Mouse (Mus musculus) heart, embryonic 13.5 days (tissue): ENCODE measurements around the gene AC134908.4. TPM values are rescaled to one million over a fixed set of nuclear protein-coding genes. Genes with fewer than 3 reads are reported as not detected.

Experiments used
- ATAC-seq: fragments of 200-750 bp; cut with Nextera tagmentation; 2 replicates; pipeline ENCODE4 v1.8.0; 2017; ENCODE audit warnings: moderate TSS enrichment; ENCODE audit not compliant: insufficient number of reproducible peaks, low FRiP score, low TSS enrichment; ENCODE audit errors: extremely low read depth
- H3K27ac ChIP-seq: fragments of 300-500 bp; sonication (generic); replicated peaks from 2 replicates; pipeline ENCODE4 v1.5.1; 2015; ENCODE audit warnings: moderate library complexity, mild to moderate bottlenecking, inconsistent platforms
- H3K27me3 ChIP-seq: fragments of 300-500 bp; sonication (generic); replicated peaks from 2 replicates; pipeline ENCODE4 v1.6.1; 2015; ENCODE audit warnings: mild to moderate bottlenecking, inconsistent platforms
- H3K36me3 ChIP-seq: fragments of 300-500 bp; sonication (generic); 2 replicates; pipeline ENCODE4 v1.6.1; 2015; ENCODE audit warnings: mild to moderate bottlenecking, inconsistent platforms
- H3K4me1 ChIP-seq: fragments of 300-500 bp; sonication (generic); 2 replicates; pipeline ENCODE4 v1.6.1; 2015; ENCODE audit warnings: inconsistent platforms
- H3K4me2 ChIP-seq: fragments of 300-500 bp; sonication (generic); 2 replicates; pipeline ENCODE4 v1.6.1; 2015; ENCODE audit warnings: inconsistent platforms, mild to moderate bottlenecking, moderate library complexity
- H3K4me3 ChIP-seq: fragments of 300-500 bp; sonication (generic); 2 replicates; pipeline ENCODE4 v1.5.1; 2015; ENCODE audit warnings: moderate library complexity, mild to moderate bottlenecking, inconsistent platforms
- H3K9ac ChIP-seq: fragments of 300-500 bp; sonication (generic); 2 replicates; pipeline ENCODE4 v1.6.1; 2015; ENCODE audit warnings: inconsistent platforms, mild to moderate bottlenecking, moderate library complexity
- H3K9me3 ChIP-seq: fragments of 300-500 bp; sonication (generic); 2 replicates; pipeline ENCODE4 v1.6.1; 2016; ENCODE audit warnings: inconsistent platforms
- WGBS: fragments of 180-500 bp; shearing (Covaris S2); methylation state at CpG from one replicate; pipeline ENCODE4 v1.1.7; 2015; ENCODE audit warnings: mixed read lengths; 5-methylcytosine and 5-hydroxymethylcytosine counted together
- polyA plus RNA-seq: library from polyadenylated mRNA; unstranded; fragments of >200 nt; fragmentation: Nextera tagmentation; extraction: Ambion mirVana; gene quantifications from 2 replicates; pipeline ENCODE4 v1.2.1, GENCODE M21; 2015

AC134908.4 gene
- polyA plus RNA-seq, 1 experiment from 2014 or later = not detected

GRCm38 (mm10) chr17:25837076-25837410 is 41.6 kb upstream of the AC134908.4 start, which contains the start of gene Rhbdl1:
Gene Rhbdl1, minus strand, starts transcription at chr17:25837295.
- Histone ChIP-seq H3K9me3 (no peaks in the 10 kb centered on the region), H3K27me3 (no peaks in the 10 kb centered on the region), H3K4me3 (peak within 1 kb of the TSS; percentile 53), H3K36me3 (peaks cover 64% of the 10 kb centered on the region), H3K4me1 (peaks cover 51% of the 10 kb centered on the region), H3K9ac (peak within 1 kb of the TSS; percentile 84), H3K4me2 (peak within 1 kb of the TSS; percentile 86), H3K27ac (peak within 1 kb of the TSS; percentile 74)
- WGBS = 2% methylated on average over 29 of the region's 29 CpGs
- no peak for ATAC-seq

DNA sequence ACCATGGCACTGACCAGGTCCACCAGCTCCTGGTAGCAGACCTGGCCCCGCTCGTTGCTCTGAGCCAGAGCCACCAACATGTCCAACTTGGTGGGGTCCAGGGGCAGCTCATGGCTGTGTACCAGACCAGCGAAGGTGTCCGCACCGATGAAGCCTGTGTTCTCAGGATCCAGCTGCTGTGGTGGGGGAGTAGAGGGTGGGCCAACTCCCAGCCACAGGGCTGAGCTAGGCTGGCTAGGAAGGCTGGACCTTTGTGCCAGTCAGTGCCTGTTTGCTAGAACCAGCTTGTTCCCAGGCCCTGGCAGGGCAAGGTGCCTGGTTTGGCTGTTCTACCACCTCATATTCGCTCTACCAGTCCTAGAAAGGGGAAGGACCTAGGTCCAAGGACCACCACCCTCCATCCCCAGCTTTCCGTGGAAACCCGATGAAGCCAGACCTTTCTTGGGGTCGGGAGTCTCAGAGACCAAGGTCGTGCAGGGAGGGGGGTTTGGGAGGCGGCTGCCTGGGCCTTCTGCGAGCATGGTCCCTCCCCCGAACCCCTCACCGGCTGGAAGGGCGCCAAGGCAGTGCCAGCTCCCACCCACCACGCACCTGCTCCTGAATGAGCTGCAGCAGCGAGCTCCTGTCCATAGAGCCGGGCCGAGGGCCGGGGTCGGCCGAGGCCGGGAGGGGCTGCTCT is 41.1 kb upstream of the AC134908.4 start:
- Histone ChIP-seq H3K9ac (peak overlapping the region; percentile 84), H3K4me3 (peak overlapping the region; percentile 53), H3K4me2 (peak overlapping the region; percentile 86), H3K4me1 (peaks cover 56% of the 10 kb centered on the region), H3K36me3 (peaks cover 63% of the 10 kb centered on the region), H3K27me3 (no peaks in the 10 kb centered on the region), H3K27ac (peak overlapping the region; percentile 74), H3K9me3 (no peaks in the 10 kb centered on the region)
- 20% methylated on average over 21 of the region's 23 CpGs for WGBS
- no peak for ATAC-seq

DNA sequence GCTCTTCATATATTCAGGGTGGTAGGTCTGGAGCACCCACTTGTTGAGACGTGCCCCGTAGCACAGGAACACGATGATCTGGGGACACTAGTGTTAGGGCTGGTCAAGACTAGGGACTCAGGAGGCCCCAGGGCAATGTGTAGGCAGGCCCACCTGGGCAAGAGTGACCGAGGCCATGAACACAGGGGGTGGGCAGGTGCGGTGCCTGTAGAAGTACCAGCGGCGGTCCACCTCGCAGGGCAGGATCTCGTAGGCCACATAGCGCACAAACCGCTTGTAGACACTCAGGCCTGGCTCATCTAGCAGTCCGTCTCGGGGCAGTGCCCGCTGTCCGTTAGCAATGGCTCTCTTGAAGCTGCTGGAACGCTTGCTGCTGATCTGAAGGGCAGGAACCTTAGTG is 40.4 kb upstream of the AC134908.4 start:
- WGBS = 94% methylated on average over 16 of the region's 16 CpGs
- Histone ChIP-seq H3K4me1 (peaks cover 63% of the 10 kb centered on the region), H3K9me3 (no peaks in the 10 kb centered on the region), H3K4me2 (peak overlapping the region; percentile 86), H3K27ac (0 out of 2 replicates have a peak overlapping the region, but pooled peaks have one; percentile 74), H3K9ac (peak overlapping the region; percentile 92; the same call in 1 of the 2 replicates), H3K36me3 (peaks cover 63% of the 10 kb centered on the region), H3K4me3 (no peak overlapping the region), H3K27me3 (no peaks in the 10 kb centered on the region)
- ATAC-seq = no peak

- Histone ChIP-seq H3K9ac (peak overlapping the region; percentile 92), H3K27me3 (no peaks in the 10 kb centered on the region), H3K4me1 (peaks cover 68% of the 10 kb centered on the region), H3K4me3 (peak overlapping the region; percentile 74; the same call in 1 of the 2 replicates), H3K27ac (no peak overlapping the region), H3K4me2 (peak overlapping the region; percentile 99), H3K36me3 (peaks cover 63% of the 10 kb centered on the region), H3K9me3 (no peaks in the 10 kb centered on the region)
- 91% methylated on average over 7 of the region's 7 CpGs for WGBS
- ATAC-seq = no peak
Measured at GRCm38 (mm10) chr17:25835301-25835700, 39.8 kb upstream of the AC134908.4 start.

- no peaks in the 10 kb centered on the region for H3K9me3 ChIP-seq
- no peak for ATAC-seq
- H3K36me3 ChIP-seq = peaks cover 63% of the 10 kb centered on the region
- H3K4me3 ChIP-seq = peak overlapping the region; percentile 74
- no peaks in the 10 kb centered on the region for H3K27me3 ChIP-seq
- H3K27ac ChIP-seq = peak overlapping the region; percentile 98
- H3K4me1 ChIP-seq = peaks cover 74% of the 10 kb centered on the region
- 85% methylated on average over 12 of the region's 12 CpGs for WGBS
- H3K4me2 ChIP-seq = peak overlapping the region; percentile 99
- peak overlapping the region; percentile 92 for H3K9ac ChIP-seq
Measured at GRCm38 (mm10) chr17:25834595-25835222, 39.2 kb upstream of the AC134908.4 start.

GRCm38 (mm10) chr17:25833961-25834594 is 38.6 kb upstream of the AC134908.4 start:
- H3K4me1 ChIP-seq = peaks cover 78% of the 10 kb centered on the region
- peak overlapping the region; percentile 92 for H3K9ac ChIP-seq
- H3K27ac ChIP-seq = peak overlapping the region; percentile 98
- ATAC-seq = no peak
- H3K9me3 ChIP-seq = no peaks in the 10 kb centered on the region
- WGBS = 21% methylated on average over 6 of the region's 6 CpGs
- peak overlapping the region; percentile 99 for H3K4me2 ChIP-seq
- peaks cover 58% of the 10 kb centered on the region for H3K36me3 ChIP-seq
- H3K27me3 ChIP-seq = no peaks in the 10 kb centered on the region
- H3K4me3 ChIP-seq = peak overlapping the region; percentile 74

GRCm38 (mm10) chr17:25833291-25833663 is 37.8 kb upstream of the AC134908.4 start, which contains the start of gene Stub1:
Gene Stub1, minus strand, starts transcription at chr17:25833404.
- no peaks in the 10 kb centered on the region for H3K27me3 ChIP-seq
- peak within 1 kb of the TSS; percentile 98 for H3K27ac ChIP-seq
- peak within 1 kb of the TSS; percentile 99 for H3K4me2 ChIP-seq
- WGBS = under 1% methylated on average over 24 of the region's 24 CpGs
- peaks cover 50% of the 10 kb centered on the region for H3K36me3 ChIP-seq
- H3K4me1 ChIP-seq = peaks cover 82% of the 10 kb centered on the region
- H3K9ac ChIP-seq = peak within 1 kb of the TSS; percentile 92
- H3K4me3 ChIP-seq = peak within 1 kb of the TSS; percentile 74
- ATAC-seq = peak; percentile 64
- H3K9me3 ChIP-seq = no peaks in the 10 kb centered on the region

DNA sequence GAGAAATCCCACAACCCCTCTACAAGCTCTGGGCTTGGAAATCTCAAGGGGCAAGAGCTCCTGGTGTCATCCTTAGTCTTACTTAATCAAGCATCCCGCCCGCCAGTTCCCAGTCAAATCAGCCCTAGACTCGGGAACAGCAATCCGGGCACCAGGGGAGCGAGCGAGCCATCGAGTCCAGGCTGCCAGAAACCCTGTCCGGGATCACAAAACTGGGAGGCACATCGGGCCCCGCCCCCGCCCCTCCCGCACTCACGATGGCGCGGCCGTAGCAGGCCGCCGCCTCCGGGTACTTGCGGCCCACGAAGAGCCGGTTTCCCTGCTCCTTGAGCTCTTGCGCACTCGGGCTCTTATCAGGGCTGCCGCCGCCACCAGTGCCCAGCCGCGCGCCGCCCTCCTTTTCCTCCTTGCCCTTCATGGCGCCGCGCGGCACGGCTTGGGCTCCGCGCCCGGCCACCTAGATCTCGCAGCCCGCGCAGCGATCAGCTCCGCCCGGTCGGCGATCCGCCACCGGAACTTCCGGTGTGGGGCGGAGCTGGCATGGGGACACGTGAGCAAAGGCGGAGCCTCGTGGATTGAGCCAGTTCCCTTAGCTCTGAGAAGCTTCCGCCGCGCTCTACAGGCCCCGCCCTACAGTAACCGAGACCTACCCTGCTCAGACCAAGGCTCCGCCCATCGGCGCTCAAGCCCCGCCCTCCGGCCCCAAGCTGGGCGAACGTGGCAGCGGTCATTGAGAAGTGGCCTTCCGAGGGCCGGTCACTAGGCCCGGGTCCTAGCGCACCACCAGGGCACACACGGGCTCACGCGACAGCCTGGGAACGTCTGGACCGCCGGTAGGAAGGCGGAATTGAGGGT is 37.2 kb upstream of the AC134908.4 start:
- H3K4me2 ChIP-seq = peak overlapping the region; percentile 99
- no peaks in the 10 kb centered on the region for H3K9me3 ChIP-seq
- H3K4me3 ChIP-seq = peak overlapping the region; percentile 74
- peak overlapping the region; percentile 98 for H3K27ac ChIP-seq
- peak overlapping the region; percentile 92 for H3K9ac ChIP-seq
- under 1% methylated on average over 77 of the region's 77 CpGs for WGBS
- peak; percentile 94 for ATAC-seq
- H3K4me1 ChIP-seq = peaks cover 81% of the 10 kb centered on the region
- H3K36me3 ChIP-seq = peaks cover 50% of the 10 kb centered on the region
- no peaks in the 10 kb centered on the region for H3K27me3 ChIP-seq

DNA sequence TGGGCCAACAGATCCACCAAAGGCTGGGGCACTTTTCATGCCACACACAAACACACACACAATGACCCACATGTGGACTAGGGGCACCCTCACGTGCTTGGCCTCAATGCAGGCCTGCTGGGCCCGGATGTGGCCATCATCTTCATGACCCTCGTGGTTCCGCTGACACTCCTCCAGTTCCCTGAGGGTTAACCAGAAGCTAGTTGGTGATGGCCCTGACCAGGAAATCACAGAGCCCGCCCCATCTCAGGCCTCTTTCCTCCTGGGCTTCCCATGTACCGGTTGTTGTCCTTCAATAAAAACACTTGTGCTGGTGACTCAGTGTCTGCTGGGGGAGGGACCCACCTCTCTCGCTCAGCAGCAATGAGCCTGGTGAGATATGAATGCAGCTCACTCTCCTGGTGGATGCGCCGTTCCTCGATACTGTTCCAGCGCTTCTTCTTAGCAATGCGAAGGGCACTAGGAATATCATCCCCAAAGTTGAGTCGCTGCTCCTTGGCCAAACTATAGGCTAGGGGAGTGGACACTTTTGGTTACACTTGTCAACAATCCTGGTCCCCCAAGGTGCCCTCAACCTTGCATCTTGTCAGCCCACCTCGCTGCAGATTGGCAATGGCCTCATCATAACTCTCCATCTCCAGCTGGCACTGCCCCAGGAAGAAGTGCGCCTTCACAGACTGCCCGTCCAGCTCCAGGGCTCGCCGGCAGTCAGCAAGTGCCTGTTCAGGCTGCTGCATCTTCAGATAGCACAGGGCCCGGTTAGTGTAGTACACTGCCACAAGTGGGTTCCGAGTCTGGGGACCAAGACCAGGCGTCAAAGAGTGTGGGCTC is 36.2 kb upstream of the AC134908.4 start:
- H3K4me3 ChIP-seq = peak overlapping the region; percentile 74
- no peaks in the 10 kb centered on the region for H3K27me3 ChIP-seq
- H3K36me3 ChIP-seq = peaks cover 57% of the 10 kb centered on the region
- WGBS = 46% methylated on average over 21 of the region's 21 CpGs
- ATAC-seq = no peak
- peaks cover 71% of the 10 kb centered on the region for H3K4me1 ChIP-seq
- no peaks in the 10 kb centered on the region for H3K9me3 ChIP-seq
- H3K9ac ChIP-seq = peak overlapping the region; percentile 92
- peak overlapping the region; percentile 99 for H3K4me2 ChIP-seq
- peak overlapping the region; percentile 98 for H3K27ac ChIP-seq

GRCm38 (mm10) chr17:25830806-25831431 is 35.5 kb upstream of the AC134908.4 start:
- peak overlapping the region; percentile 74 for H3K4me3 ChIP-seq
- peaks cover 63% of the 10 kb centered on the region for H3K36me3 ChIP-seq
- peak overlapping the region; percentile 99 for H3K4me2 ChIP-seq
- H3K9me3 ChIP-seq = no peaks in the 10 kb centered on the region
- H3K4me1 ChIP-seq = peaks cover 64% of the 10 kb centered on the region
- ATAC-seq = no peak
- H3K9ac ChIP-seq = peak overlapping the region; percentile 92
- H3K27me3 ChIP-seq = no peaks in the 10 kb centered on the region
- 83% methylated on average over 14 of the region's 14 CpGs for WGBS
- no peak overlapping the region for H3K27ac ChIP-seq
